Mouse (Mus musculus) urinary bladder, postnatal 4 days (tissue): ENCODE data around the gene Olfr1176.

Experiments
- DNase-seq, 2 experiments: peaks; one replicate each; pipeline ENCODE4 v3.0.0; 2021 to 2022; ENCODE audit warnings: low spot score in 2 of 2

Olfr1176 gene

DNA sequence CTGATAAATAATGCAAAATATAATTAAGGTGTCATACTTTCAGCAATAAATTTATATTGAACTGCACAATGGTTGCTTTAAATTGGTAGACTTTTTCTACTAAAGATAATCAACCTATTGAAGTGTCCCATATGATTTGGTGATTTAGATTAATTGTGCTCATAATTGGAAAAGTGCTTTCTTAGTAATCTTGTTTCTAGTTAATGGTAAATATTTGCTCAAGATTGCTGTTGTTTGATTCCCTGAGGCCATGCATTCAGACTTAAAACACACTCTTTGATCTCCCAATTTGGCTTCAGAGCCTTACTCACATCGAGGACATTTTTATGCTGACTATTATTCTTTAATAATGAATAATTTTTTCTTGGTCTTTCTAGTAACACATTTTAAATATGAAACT lies at the start of gene Olfr1176:
Olfr1176 (plus strand) TSS at position 301 of the 400 bp plus-strand sequence.
- no peak for DNase-seq

DNA sequence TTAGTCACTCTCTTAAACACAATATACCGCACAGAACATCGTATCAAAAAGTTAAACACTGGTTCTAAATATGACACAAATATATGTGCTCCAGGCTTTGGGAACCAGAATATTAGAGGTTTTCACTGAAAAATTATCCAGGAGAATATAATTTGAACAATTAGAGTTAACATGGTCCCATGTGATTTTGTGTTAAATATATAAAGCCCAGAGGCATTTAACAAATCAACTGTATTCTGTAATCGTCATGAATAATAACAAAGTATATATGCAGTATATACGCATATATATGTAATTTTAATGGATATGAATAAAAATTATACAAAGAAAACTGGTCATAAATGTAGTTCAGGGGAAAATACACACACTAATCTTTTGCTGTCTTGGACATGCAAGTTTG lies 21.5 kb upstream of the Olfr1176 start, which contains the start of gene Olfr1174-ps:
Olfr1174-ps (minus strand) TSS at position 101 of the 400 bp plus-strand sequence.
- no peak for DNase-seq

DNA sequence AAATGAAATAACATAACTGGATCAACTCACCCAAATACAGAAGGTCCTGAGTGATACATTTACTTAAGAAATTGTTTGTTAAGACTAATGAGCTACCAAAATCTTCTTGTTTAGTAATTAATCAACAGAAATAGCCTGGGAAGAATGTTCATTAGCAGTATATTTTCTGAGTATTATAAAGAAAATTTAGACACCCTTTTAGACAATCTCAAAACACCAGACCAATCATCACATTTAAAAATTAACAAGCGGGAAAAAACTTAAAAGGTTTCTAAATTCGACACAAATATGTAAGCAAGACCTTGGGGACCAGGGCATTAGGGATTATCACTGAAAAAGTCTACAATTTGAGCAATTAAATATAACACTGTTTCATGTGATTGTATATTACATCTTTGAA lies 9.4 kb upstream of the Olfr1176 start, which contains the start of gene Olfr1175-ps:
Olfr1175-ps (minus strand) TSS at position 101 of the 400 bp plus-strand sequence.
- DNase-seq = no peak

DNA sequence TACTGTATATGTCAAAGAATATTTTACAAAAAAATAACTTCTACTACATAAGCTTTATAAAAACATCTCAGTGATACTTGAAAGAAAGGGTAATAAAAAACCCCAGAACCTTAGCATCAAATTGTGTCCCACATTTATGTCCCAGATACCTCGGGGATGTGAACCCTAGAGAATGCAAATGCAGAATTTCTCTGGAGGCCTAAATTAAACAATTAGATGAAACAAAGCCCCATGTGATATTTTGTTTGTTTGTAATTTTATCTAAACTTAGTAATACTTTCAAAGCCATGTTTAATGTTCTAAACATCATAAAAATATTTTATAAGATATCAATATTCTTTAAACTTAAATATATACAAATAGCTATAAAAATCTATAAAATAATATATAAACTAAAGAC lies 9.9 kb downstream of the Olfr1176 start, which contains the start of gene Olfr1177-ps:
Olfr1177-ps (minus strand) TSS at position 101 of the 400 bp plus-strand sequence.
- DNase-seq = no peak

DNA sequence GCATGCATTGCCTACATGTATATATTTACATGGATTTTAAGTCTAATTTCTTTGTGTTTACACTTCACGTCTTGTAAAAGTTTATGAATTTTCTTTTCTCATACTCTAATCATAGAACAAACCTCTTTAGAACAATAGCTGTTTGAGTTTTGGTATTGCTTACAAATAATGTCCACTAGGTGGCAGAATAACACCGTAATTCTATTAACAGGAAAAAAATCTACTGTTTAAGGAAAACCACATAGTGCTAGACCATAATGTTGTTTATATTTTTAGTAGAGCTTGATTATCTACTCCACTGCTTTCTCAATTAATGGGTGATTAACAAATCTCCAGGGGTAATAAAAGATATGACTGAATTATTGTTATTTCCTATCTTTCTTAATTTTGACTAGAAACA lies 19.8 kb downstream of the Olfr1176 start:
- DNase-seq = no peak

DNA sequence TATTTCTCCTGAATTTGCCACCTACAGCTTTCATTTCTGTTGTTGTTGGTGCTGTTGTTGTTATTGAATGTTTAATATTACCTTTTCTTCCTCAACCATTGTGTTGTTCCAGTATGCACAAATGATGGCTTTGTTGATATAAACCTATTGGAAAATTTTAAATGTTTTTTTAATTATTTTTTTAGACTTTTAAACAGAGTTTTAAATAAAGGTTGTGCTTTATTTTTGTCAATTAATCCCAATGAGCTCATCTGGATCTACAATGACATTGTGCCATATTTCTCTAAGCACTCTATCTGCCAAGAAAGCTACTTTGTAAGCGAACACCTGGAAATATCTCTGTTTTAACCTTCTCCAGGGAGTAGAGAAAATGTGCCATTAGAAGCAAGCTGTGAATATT lies 50.2 kb downstream of the Olfr1176 start, which contains the start of gene Olfr1178:
Olfr1178 (plus strand) TSS at position 301 of the 400 bp plus-strand sequence.
- no peak for DNase-seq
